Mouse (Mus musculus): Measurements from ENCODE around the gene AC129217.1.

- TF ChIP-seq POLR2A (IDR thresholded peaks at IDR 0.05; ENCODE audit: insufficient read depth, low read depth, low read length), result no peak
- no peak for TF ChIP-seq CTCF (IDR thresholded peaks at IDR 0.05)
- TF ChIP-seq EP300 (IDR thresholded peaks at IDR 0.05; ENCODE audit: insufficient read depth, low read depth, low read length), result no peak
Observed at GRCm38 (mm10) chr19:8803879-8804660, 25.5 kb upstream of the AC129217.1 start.

All from heart, adult 2 months (tissue).